Mouse (Mus musculus): Measurements from ENCODE around the gene Lgi1. TPM values are rescaled to one million over a fixed set of nuclear protein-coding genes. Genes with fewer than 3 reads are reported as not detected.

Gene Lgi1
- polyA plus RNA-seq, 1 experiment from 2014 or later, result 28.6 TPM

- Histone ChIP-seq H3K9ac (ENCODE audit: low read depth, low read length) (no peak overlapping the region), H3K4me3 (ENCODE audit: low read depth, low read length) (no peak overlapping the region), H3K9me3 (replicated peaks; ENCODE audit: control insufficient read depth, low read length, poor library complexity, severe bottlenecking) (no peaks in the 10 kb centered on the region), H3K36me3 (ENCODE audit: control insufficient read depth, insufficient read depth, low read length) (no peaks in the 10 kb centered on the region), H3K4me2 (ENCODE audit: low read length) (peak overlapping the region; percentile 25), H3K27ac (ENCODE audit: low read length) (0 out of 2 replicates have a peak overlapping the region, but pooled peaks have one; percentile 11), H3K4me1 (ENCODE audit: control insufficient read depth, insufficient read depth, low read length) (no peaks in the 10 kb centered on the region; the same call in 1 of the 2 replicates), H3K27me3 (ENCODE audit: control insufficient read depth, insufficient read depth, low read depth, low read length) (no peaks in the 10 kb centered on the region)
- peak; percentile 46; the same call in 1 of the 2 replicates for ATAC-seq
- WGBS, result 33% methylated on average over 13 of the region's 13 CpGs
Measured at GRCm38 (mm10) chr19:38348271-38349012, 84.1 kb downstream of the Lgi1 start.

DNA sequence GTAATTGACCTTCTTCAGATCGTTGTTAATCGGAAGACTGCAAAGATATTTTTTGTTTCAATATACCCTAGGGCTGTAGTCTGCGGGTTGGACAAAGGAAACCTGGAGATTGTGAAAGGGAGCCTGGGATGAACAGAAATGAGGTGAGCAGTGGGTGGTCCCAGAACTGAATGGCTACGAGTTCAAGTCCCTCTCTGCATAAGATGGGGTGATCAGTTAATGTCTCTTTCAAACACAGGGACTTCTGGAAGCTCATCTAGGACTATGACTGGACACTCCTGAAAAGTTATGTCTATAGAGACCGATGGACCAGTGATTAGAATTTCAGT, 84.6 kb downstream of the Lgi1 start:
- no peak overlapping the region for H3K4me3 ChIP-seq (ENCODE audit: low read depth, low read length)
- H3K4me2 ChIP-seq (ENCODE audit: low read length), result no peak overlapping the region; the same call in 1 of the 2 replicates
- H3K4me1 ChIP-seq (ENCODE audit: control insufficient read depth, insufficient read depth, low read length), result no peaks in the 10 kb centered on the region; the same call in 1 of the 2 replicates
- 64% methylated on average over 5 of the region's 5 CpGs for WGBS
- no peak for ATAC-seq
- no peak overlapping the region for H3K27ac ChIP-seq (ENCODE audit: low read length)
- H3K27me3 ChIP-seq (ENCODE audit: control insufficient read depth, insufficient read depth, low read depth, low read length), result no peaks in the 10 kb centered on the region
- no peaks in the 10 kb centered on the region for H3K9me3 ChIP-seq (replicated peaks; ENCODE audit: control insufficient read depth, low read length, poor library complexity, severe bottlenecking)
- H3K36me3 ChIP-seq (ENCODE audit: control insufficient read depth, insufficient read depth, low read length), result no peaks in the 10 kb centered on the region
- no peak overlapping the region for H3K9ac ChIP-seq (ENCODE audit: low read depth, low read length)

DNA sequence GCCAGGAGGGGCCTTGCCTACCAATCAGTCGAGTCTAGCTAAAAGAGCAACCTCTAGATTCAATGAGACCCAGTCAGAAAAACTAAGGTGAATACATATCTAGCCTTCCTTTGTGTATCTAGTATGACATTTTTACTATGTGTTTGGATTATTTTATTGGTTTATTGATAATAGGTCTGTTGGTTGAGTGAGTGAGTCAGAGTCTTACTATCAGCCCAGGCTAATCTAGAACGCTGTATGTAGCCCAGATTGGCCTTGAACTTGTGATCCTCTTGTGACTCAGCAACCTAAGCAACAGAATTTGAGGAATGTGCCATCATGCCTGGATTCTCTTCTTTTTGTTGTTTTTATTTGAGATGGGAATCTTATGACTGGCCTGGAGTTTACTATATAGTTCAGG, 86.9 kb downstream of the Lgi1 start:
- WGBS, result 95% methylated on average over 2 of the region's 2 CpGs
- ATAC-seq, result no peak

DNA sequence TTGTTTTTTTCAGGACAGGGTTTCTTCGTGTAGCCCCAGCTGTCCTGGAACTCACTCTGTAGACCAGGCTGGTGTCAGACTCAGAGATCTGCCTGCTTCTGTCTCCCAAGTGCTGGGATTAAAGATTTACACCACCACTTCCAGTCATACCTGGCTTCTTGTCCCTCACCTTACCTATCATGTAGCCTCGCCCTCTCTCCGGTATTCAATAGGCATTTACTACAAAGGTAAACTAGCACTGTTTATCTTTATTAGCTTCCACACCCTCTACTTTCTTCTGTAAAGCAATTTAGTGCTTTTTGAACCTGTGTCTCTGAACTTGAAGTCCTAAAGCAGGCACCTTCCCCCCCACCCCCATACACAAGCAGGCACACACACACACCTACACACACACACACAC, 87.4 kb downstream of the Lgi1 start:
- Histone ChIP-seq H3K4me3 (ENCODE audit: low read depth, low read length) (no peak overlapping the region), H3K27me3 (ENCODE audit: control insufficient read depth, insufficient read depth, low read depth, low read length) (no peaks in the 10 kb centered on the region), H3K9me3 (replicated peaks; ENCODE audit: control insufficient read depth, low read length, poor library complexity, severe bottlenecking) (no peaks in the 10 kb centered on the region), H3K4me1 (ENCODE audit: control insufficient read depth, insufficient read depth, low read length) (no peaks in the 10 kb centered on the region; the same call in 1 of the 2 replicates), H3K9ac (ENCODE audit: low read depth, low read length) (no peak overlapping the region), H3K27ac (ENCODE audit: low read length) (no peak overlapping the region), H3K4me2 (ENCODE audit: low read length) (no peak overlapping the region), H3K36me3 (ENCODE audit: control insufficient read depth, insufficient read depth, low read length) (no peaks in the 10 kb centered on the region)
- WGBS, result 96% methylated on average over 3 of the region's 3 CpGs
- ATAC-seq, result no peak

More for the DNA sequence above, 86.9 kb downstream of the Lgi1 start:
- no peak overlapping the region for H3K9ac ChIP-seq (ENCODE audit: low read depth, low read length)
- no peaks in the 10 kb centered on the region; the same call in 1 of the 2 replicates for H3K4me1 ChIP-seq (ENCODE audit: control insufficient read depth, insufficient read depth, low read length)
- H3K9me3 ChIP-seq (replicated peaks; ENCODE audit: control insufficient read depth, low read length, poor library complexity, severe bottlenecking), result no peaks in the 10 kb centered on the region
- H3K4me3 ChIP-seq (ENCODE audit: low read depth, low read length), result no peak overlapping the region
- H3K4me2 ChIP-seq (ENCODE audit: low read length), result no peak overlapping the region
- H3K27me3 ChIP-seq (ENCODE audit: control insufficient read depth, insufficient read depth, low read depth, low read length), result no peaks in the 10 kb centered on the region
- H3K27ac ChIP-seq (ENCODE audit: low read length), result no peak overlapping the region
- no peaks in the 10 kb centered on the region for H3K36me3 ChIP-seq (ENCODE audit: control insufficient read depth, insufficient read depth, low read length)

- no peaks in the 10 kb centered on the region for H3K9me3 ChIP-seq (replicated peaks; ENCODE audit: control insufficient read depth, low read length, poor library complexity, severe bottlenecking)
- no peaks in the 10 kb centered on the region for H3K36me3 ChIP-seq (ENCODE audit: control insufficient read depth, insufficient read depth, low read length)
- ATAC-seq, result peak; percentile 70
- no peaks in the 10 kb centered on the region; the same call in 1 of the 2 replicates for H3K4me1 ChIP-seq (ENCODE audit: control insufficient read depth, insufficient read depth, low read length)
- 41% methylated on average over 6 of the region's 6 CpGs for WGBS
- no peak overlapping the region for H3K4me2 ChIP-seq (ENCODE audit: low read length)
- H3K27ac ChIP-seq (ENCODE audit: low read length), result no peak overlapping the region
- H3K9ac ChIP-seq (ENCODE audit: low read depth, low read length), result no peak overlapping the region
- no peak overlapping the region for H3K4me3 ChIP-seq (ENCODE audit: low read depth, low read length)
- no peaks in the 10 kb centered on the region for H3K27me3 ChIP-seq (ENCODE audit: control insufficient read depth, insufficient read depth, low read depth, low read length)
Measured at GRCm38 (mm10) chr19:38352495-38353130, 88.3 kb downstream of the Lgi1 start.

GRCm38 (mm10) chr19:38354279-38354678, 89.9 kb downstream of the Lgi1 start:
- no peak overlapping the region for H3K4me3 ChIP-seq (ENCODE audit: low read depth, low read length)
- no peak overlapping the region for H3K4me2 ChIP-seq (ENCODE audit: low read length)
- no peak overlapping the region for H3K27ac ChIP-seq (ENCODE audit: low read length)
- no peak for ATAC-seq
- H3K9ac ChIP-seq (ENCODE audit: low read depth, low read length), result no peak overlapping the region
- H3K36me3 ChIP-seq (ENCODE audit: control insufficient read depth, insufficient read depth, low read length), result no peaks in the 10 kb centered on the region
- no peaks in the 10 kb centered on the region for H3K4me1 ChIP-seq (ENCODE audit: control insufficient read depth, insufficient read depth, low read length)
- no peaks in the 10 kb centered on the region for H3K27me3 ChIP-seq (ENCODE audit: control insufficient read depth, insufficient read depth, low read depth, low read length)
- H3K9me3 ChIP-seq (replicated peaks; ENCODE audit: control insufficient read depth, low read length, poor library complexity, severe bottlenecking), result no peaks in the 10 kb centered on the region
- 86% methylated on average over 1 of the region's 1 CpGs for WGBS

GRCm38 (mm10) chr19:38354819-38355360, 90.6 kb downstream of the Lgi1 start:
- 70% methylated on average over 10 of the region's 10 CpGs for WGBS
- H3K9me3 ChIP-seq (replicated peaks; ENCODE audit: control insufficient read depth, low read length, poor library complexity, severe bottlenecking), result no peaks in the 10 kb centered on the region
- H3K27ac ChIP-seq (ENCODE audit: low read length), result no peak overlapping the region
- no peaks in the 10 kb centered on the region for H3K36me3 ChIP-seq (ENCODE audit: control insufficient read depth, insufficient read depth, low read length)
- H3K9ac ChIP-seq (ENCODE audit: low read depth, low read length), result no peak overlapping the region
- no peaks in the 10 kb centered on the region for H3K27me3 ChIP-seq (ENCODE audit: control insufficient read depth, insufficient read depth, low read depth, low read length)
- ATAC-seq, result no peak
- no peak overlapping the region for H3K4me3 ChIP-seq (ENCODE audit: low read depth, low read length)
- H3K4me2 ChIP-seq (ENCODE audit: low read length), result no peak overlapping the region
- H3K4me1 ChIP-seq (ENCODE audit: control insufficient read depth, insufficient read depth, low read length), result no peaks in the 10 kb centered on the region

DNA sequence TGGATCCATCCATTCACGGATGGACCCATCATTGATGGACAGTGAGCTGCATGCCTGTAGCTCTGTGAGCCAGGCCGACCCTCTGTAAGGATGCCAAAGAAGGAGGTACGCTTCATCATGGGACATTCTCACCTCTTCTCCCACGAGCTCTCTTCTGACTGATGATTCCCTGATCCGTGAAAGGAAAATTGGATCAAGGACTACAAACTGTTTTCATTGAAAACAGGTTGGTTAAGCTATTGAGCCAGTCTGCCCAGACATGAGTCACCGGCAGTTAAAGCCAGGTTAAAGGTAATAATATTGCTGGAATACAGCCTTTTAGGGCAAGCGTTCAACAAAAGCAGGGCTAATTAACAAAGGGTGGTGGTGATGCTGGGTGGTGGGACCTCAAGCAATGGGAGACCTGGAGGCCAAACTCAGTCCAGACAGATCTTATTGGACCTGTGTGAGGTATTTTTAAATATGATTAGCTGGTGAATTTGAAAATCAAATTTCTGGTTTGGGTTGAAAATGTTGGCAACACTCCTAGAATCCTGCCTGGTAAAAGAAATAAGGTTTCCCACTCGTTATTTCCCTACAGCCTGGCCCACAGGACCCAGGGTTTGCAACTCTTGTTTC, 92.0 kb downstream of the Lgi1 start:
- 83% methylated on average over 8 of the region's 8 CpGs for WGBS
- H3K27ac ChIP-seq (ENCODE audit: low read length), result no peak overlapping the region

More for the DNA sequence above, 92.0 kb downstream of the Lgi1 start:
- H3K4me3 ChIP-seq (ENCODE audit: low read depth, low read length), result no peak overlapping the region
- no peaks in the 10 kb centered on the region for H3K27me3 ChIP-seq (ENCODE audit: control insufficient read depth, insufficient read depth, low read depth, low read length)
- H3K9me3 ChIP-seq (replicated peaks; ENCODE audit: control insufficient read depth, low read length, poor library complexity, severe bottlenecking), result no peaks in the 10 kb centered on the region
- no peaks in the 10 kb centered on the region for H3K36me3 ChIP-seq (ENCODE audit: control insufficient read depth, insufficient read depth, low read length)
- H3K4me1 ChIP-seq (ENCODE audit: control insufficient read depth, insufficient read depth, low read length), result no peaks in the 10 kb centered on the region
- no peak for ATAC-seq
- no peak overlapping the region for H3K4me2 ChIP-seq (ENCODE audit: low read length)
- H3K9ac ChIP-seq (ENCODE audit: low read depth, low read length), result no peak overlapping the region

Data from midbrain, embryonic 16.5 days (tissue).